Mouse (Mus musculus) myocyte (in vitro differentiated cells): ENCODE measurements at regions not wholly inside any gene's neighbourhood (a gene's known extent, or its start where the extent isn't known, plus 50 kb on each side); places are given as distances from the start of the nearest gene placed in this dataset.

ENCODE experiments used
- E2F4 ChIP-seq: IDR thresholded peaks from one replicate; pipeline ENCODE4 v1.6.1; 2011; ENCODE audit warnings: mild to moderate bottlenecking, control low read depth, moderate library complexity; ENCODE audit not compliant: insufficient read depth
- MAX ChIP-seq: IDR thresholded peaks from one replicate; pipeline ENCODE4 v1.6.1; 2011; ENCODE audit warnings: low read depth, mild to moderate bottlenecking, control low read depth
- MYOD1 ChIP-seq, 3 experiments: IDR thresholded peaks; one replicate each; pipeline ENCODE4 v1.6.1; 2011; ENCODE audit warnings: control low read depth in 2 of 3, low read depth in 2 of 3, mild to moderate bottlenecking in 2 of 3, moderate library complexity in 1 of 3; ENCODE audit not compliant: insufficient read length in 2 of 3, control insufficient read depth in 1 of 3
- MYOG ChIP-seq, 3 experiments: IDR thresholded peaks; one replicate each; pipeline ENCODE4 v1.6.1; 2011; ENCODE audit warnings: control low read depth in 2 of 3, low read depth in 2 of 3, mild to moderate bottlenecking in 2 of 3; ENCODE audit not compliant: insufficient read length in 2 of 3, control insufficient read depth in 1 of 3, insufficient read depth in 1 of 3
- POLR2A ChIP-seq: IDR thresholded peaks from one replicate; pipeline ENCODE4 v1.6.1; 2011; ENCODE audit warnings: low read depth, mild to moderate bottlenecking, control low read depth, moderate library complexity; ENCODE audit not compliant: insufficient read length
- POLR2AphosphoS2 ChIP-seq: IDR thresholded peaks from one replicate; pipeline ENCODE4 v1.6.1; 2011; ENCODE audit warnings: low read depth, control low read depth; ENCODE audit not compliant: insufficient read length
- TCF12 ChIP-seq: IDR thresholded peaks from one replicate; pipeline ENCODE4 v1.6.1; 2011; ENCODE audit warnings: mild to moderate bottlenecking, control low read depth; ENCODE audit not compliant: poor library complexity, insufficient read depth, severe bottlenecking
- TCF3 ChIP-seq: IDR thresholded peaks from one replicate; pipeline ENCODE4 v1.6.1; 2011; ENCODE audit warnings: low read depth, control low read depth; ENCODE audit not compliant: insufficient read length
- USF1 ChIP-seq: IDR thresholded peaks from one replicate; pipeline ENCODE4 v1.6.1; 2011; ENCODE audit warnings: low read depth, mild to moderate bottlenecking, control low read depth, moderate library complexity

- TF ChIP-seq USF1 (peak; percentile 82), POLR2A (no peak), TCF12 (no peak), MYOG (IDR thresholded peaks at IDR 0.05; ENCODE audit: control insufficient read depth in 1 of 3, insufficient read depth in 1 of 3, insufficient read length in 2 of 3, low read depth in 2 of 3) (peak in 1 of 3 experiments; percentile 19), MYOD1 (IDR thresholded peaks at IDR 0.05; ENCODE audit: control insufficient read depth in 1 of 3, insufficient read length in 2 of 3, low read depth in 2 of 3) (peak in 1 of 3 experiments; percentile 20), MAX (no peak), POLR2AphosphoS2 (no peak), E2F4 (no peak), TCF3 (no peak)
Observed at GRCm38 (mm10) chr12:33577877-33578428, 148.5 kb downstream of the Twistnb start.
